Mouse (Mus musculus) limb, embryonic 13.5 days (tissue): ENCODE measurements around the gene Foxn4. TPM values are rescaled to one million over a fixed set of nuclear protein-coding genes. Genes with fewer than 3 reads are reported as not detected.

Source experiments
- ATAC-seq: fragments of 200-750 bp; cut with Nextera tagmentation; 2 replicates; pipeline ENCODE4 v1.8.0; 2017; ENCODE audit warnings: low read depth, moderate number of reproducible peaks, moderate TSS enrichment; ENCODE audit not compliant: low FRiP score
- H3K27ac ChIP-seq: fragments of 300-500 bp; sonication (generic); 2 replicates; pipeline ENCODE4 v1.5.1; 2015; ENCODE audit warnings: inconsistent platforms, mild to moderate bottlenecking, moderate library complexity
- H3K27me3 ChIP-seq: fragments of 300-500 bp; sonication (generic); 2 replicates; pipeline ENCODE4 v1.6.1; 2015; ENCODE audit warnings: mild to moderate bottlenecking, inconsistent platforms
- H3K36me3 ChIP-seq: fragments of 300-500 bp; sonication (generic); 2 replicates; pipeline ENCODE4 v1.6.1; 2015; ENCODE audit warnings: inconsistent platforms, mild to moderate bottlenecking, moderate library complexity
- H3K4me1 ChIP-seq: fragments of 300-500 bp; sonication (generic); 2 replicates; pipeline ENCODE4 v1.6.1; 2015; ENCODE audit warnings: inconsistent platforms
- H3K4me2 ChIP-seq: fragments of 300-500 bp; sonication (generic); replicated peaks from 2 replicates; pipeline ENCODE4 v1.6.1; 2015; ENCODE audit warnings: inconsistent platforms, mild to moderate bottlenecking, moderate library complexity
- H3K4me3 ChIP-seq: fragments of 300-500 bp; sonication (generic); 2 replicates; pipeline ENCODE4 v1.5.1; 2015; ENCODE audit warnings: moderate library complexity, mild to moderate bottlenecking, inconsistent platforms
- H3K9ac ChIP-seq: fragments of 300-500 bp; sonication (generic); 2 replicates; pipeline ENCODE4 v1.6.1; 2015; ENCODE audit warnings: mild to moderate bottlenecking, inconsistent platforms
- H3K9me3 ChIP-seq: fragments of 300-500 bp; sonication (generic); 2 replicates; pipeline ENCODE4 v1.6.1; 2016; ENCODE audit warnings: inconsistent platforms
- WGBS: fragments of 180-500 bp; shearing (Covaris S2); methylation state at CpG from one replicate; pipeline ENCODE4 v1.1.7; 2015; 5-methylcytosine and 5-hydroxymethylcytosine counted together
- polyA plus RNA-seq: library from polyadenylated mRNA; unstranded; fragments of >200 nt; fragmentation: Nextera tagmentation; extraction: Ambion mirVana; gene quantifications from 2 replicates; pipeline ENCODE4 v1.2.1, GENCODE M21; 2015

Gene Foxn4
- polyA plus RNA-seq, 1 experiment from 2014 or later = not detected

DNA sequence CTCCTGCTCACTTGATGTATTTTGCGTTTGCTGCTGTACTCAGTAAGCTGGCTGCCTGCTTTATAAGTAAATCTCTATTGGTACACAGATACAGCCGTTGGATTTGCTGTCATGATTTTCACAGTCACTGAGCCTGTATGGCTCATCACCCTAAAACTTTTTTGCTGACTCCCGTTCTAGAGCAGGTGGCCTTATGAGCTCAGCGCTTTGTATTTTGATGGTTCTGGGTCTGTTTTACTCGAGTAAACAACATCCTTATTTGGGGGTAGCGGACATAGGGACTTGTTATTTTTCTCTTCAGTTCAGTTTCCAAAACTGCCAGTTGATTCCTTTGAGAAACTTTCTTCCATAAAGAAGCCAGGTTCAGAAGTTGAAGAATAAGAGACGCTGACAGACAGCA, 47.6 kb downstream of the Foxn4 start:
- Histone ChIP-seq H3K4me1 (no peaks in the 10 kb centered on the region), H3K9ac (no peak overlapping the region), H3K4me2 (no peak overlapping the region), H3K27me3 (no peaks in the 10 kb centered on the region), H3K9me3 (peaks cover 12% of the 10 kb centered on the region), H3K4me3 (no peak overlapping the region), H3K36me3 (peaks cover 21% of the 10 kb centered on the region), H3K27ac (no peak overlapping the region)
- 94% methylated on average over 7 of the region's 7 CpGs for WGBS
- no peak for ATAC-seq

DNA sequence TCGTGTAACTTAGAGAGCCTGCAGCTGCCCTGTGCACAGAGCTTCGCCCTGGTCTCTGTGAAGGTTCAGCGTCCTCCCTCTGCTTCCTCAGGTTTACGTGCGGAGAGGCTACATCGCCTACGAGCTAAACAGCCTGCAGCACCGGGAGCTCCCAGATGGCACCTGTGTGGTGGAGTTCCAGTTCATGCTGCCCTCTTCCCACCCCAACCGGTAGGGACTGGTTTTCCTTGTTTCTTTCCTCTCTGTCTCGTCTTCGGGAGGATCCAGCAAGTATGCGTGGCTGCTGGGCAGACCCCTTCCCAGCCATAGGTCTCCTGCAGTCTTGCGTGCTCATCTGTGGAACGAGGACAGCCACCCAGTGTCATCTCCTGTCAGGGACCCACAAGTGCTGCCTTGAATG, 54.8 kb downstream of the Foxn4 start:
- no peaks in the 10 kb centered on the region for H3K27me3 ChIP-seq
- no peak overlapping the region for H3K27ac ChIP-seq
- H3K4me3 ChIP-seq = no peak overlapping the region
- H3K36me3 ChIP-seq = peaks cover 2% of the 10 kb centered on the region; the same call in 1 of the 2 replicates
- H3K9ac ChIP-seq = no peak overlapping the region
- no peaks in the 10 kb centered on the region for H3K4me1 ChIP-seq
- no peak overlapping the region for H3K4me2 ChIP-seq
- H3K9me3 ChIP-seq = no peaks in the 10 kb centered on the region
- WGBS = 69% methylated on average over 14 of the region's 14 CpGs
- ATAC-seq = no peak

- no peaks in the 10 kb centered on the region; the same call in 1 of the 2 replicates for H3K36me3 ChIP-seq
- no peak overlapping the region for H3K4me2 ChIP-seq
- ATAC-seq = no peak
- 77% methylated on average over 10 of the region's 10 CpGs for WGBS
- H3K4me3 ChIP-seq = no peak overlapping the region
- no peaks in the 10 kb centered on the region for H3K9me3 ChIP-seq
- no peaks in the 10 kb centered on the region for H3K27me3 ChIP-seq
- no peaks in the 10 kb centered on the region for H3K4me1 ChIP-seq
- H3K9ac ChIP-seq = no peak overlapping the region
- no peak overlapping the region for H3K27ac ChIP-seq
These were observed 60.4 kb downstream of the Foxn4 start for GRCm38 (mm10) chr5:114213183-114213582.

GRCm38 (mm10) chr5:114206158-114206557, 67.4 kb downstream of the Foxn4 start:
- no peak for ATAC-seq
- H3K27ac ChIP-seq = no peak overlapping the region

More at GRCm38 (mm10) chr5:114206158-114206557, 67.4 kb downstream of the Foxn4 start:
- Histone ChIP-seq H3K4me2 (no peak overlapping the region), H3K27me3 (no peaks in the 10 kb centered on the region), H3K4me1 (no peaks in the 10 kb centered on the region), H3K9me3 (no peaks in the 10 kb centered on the region), H3K36me3 (no peaks in the 10 kb centered on the region; the same call in 1 of the 2 replicates), H3K4me3 (no peak overlapping the region), H3K9ac (no peak overlapping the region)
- 82% methylated on average over 2 of the region's 2 CpGs for WGBS

Other genes starting within 250 kb of the Foxn4 start
- 15.2 and 15.7 TPM in 2 replicates for gene Usp30, start 208.3 kb downstream of the Foxn4 start, polyA plus RNA-seq
- gene Svop, start 182.2 kb downstream of the Foxn4 start, polyA plus RNA-seq = 0.05 and 0.23 TPM in 2 replicates
- 10.8 and 11.9 TPM in 2 replicates for gene Alkbh2, start 145.6 kb downstream of the Foxn4 start, polyA plus RNA-seq
- gene Ung, start 143.4 kb downstream of the Foxn4 start, polyA plus RNA-seq = 46.9 and 48.3 TPM in 2 replicates
- gene Acacb, start 127.3 kb downstream of the Foxn4 start, polyA plus RNA-seq = 4.3 and 5.0 TPM in 2 replicates
- gene Myo1h, start 15.4 kb upstream of the Foxn4 start, polyA plus RNA-seq = 0.98 and 1.3 TPM in 2 replicates
- gene Kctd10, start 106.7 kb upstream of the Foxn4 start, polyA plus RNA-seq = 87.3 and 90.6 TPM in 2 replicates
- gene Ube3b, start 106.8 kb upstream of the Foxn4 start, polyA plus RNA-seq = 42.1 and 46.0 TPM in 2 replicates
- gene Mmab, start 170.3 kb upstream of the Foxn4 start, polyA plus RNA-seq = 34.3 and 34.9 TPM in 2 replicates
- gene Mvk, start 170.5 kb upstream of the Foxn4 start, polyA plus RNA-seq = 39.0 and 41.6 TPM in 2 replicates